Mouse (Mus musculus) monocyte, adult 2 months (primary cell): ENCODE data around the gene Mindy1.

Experiments
- DNase-seq, 2 experiments: peaks; one replicate each; pipeline ENCODE4 v3.0.0; 2022; ENCODE audit warnings: low spot score in 2 of 2, low read depth in 1 of 2

Gene Mindy1

GRCm38 (mm10) chr3:95293537-95293936 lies 12.4 kb downstream of the Mindy1 start:
- peak; percentile 65 to 85 for DNase-seq

GRCm38 (mm10) chr3:95294316-95294715 lies 13.2 kb downstream of the Mindy1 start:
- no peak for DNase-seq

DNA sequence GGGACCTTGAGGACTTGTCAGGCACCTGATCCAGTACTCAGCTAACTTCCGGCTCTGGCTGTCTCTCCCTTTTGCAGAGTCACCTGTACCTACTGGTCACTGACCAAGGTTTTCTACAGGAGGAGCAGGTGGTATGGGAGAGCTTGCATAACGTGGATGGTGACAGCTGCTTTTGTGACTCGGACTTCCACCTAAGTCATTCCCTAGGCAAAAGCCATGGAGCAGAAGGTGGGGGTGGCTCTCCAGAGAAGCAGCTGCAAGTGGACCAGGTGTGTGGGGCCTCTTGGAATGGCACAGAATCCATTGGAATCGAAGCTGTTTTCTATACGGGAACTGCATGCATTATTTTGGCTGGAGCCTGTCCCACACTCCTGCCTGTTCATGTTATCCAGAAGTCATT lies 13.6 kb downstream of the Mindy1 start:
- DNase-seq, result no peak

- DNase-seq, result no peak
Measured at GRCm38 (mm10) chr3:95295321-95296102, 14.4 kb downstream of the Mindy1 start.

DNA sequence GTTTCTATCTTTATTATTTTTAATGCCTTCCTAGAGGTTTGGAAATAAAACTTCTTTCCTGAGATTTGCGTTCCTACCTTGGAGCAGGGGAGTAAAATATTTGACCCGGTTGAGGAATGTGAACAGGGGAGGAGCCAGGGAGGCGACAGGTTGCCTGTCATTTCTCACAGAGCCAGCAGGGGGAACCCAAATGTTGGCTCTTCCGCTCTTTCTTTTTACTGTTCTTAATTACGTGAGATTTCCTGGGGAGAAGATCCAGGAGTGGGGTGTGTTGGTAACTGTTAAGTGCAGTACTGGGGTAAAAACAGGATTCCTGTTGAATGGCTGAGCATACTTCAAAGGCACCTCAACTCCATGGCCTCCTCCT lies 14.9 kb downstream of the Mindy1 start:
- no peak for DNase-seq

- DNase-seq, result no peak
Measured at GRCm38 (mm10) chr3:95298018-95298417, 16.9 kb downstream of the Mindy1 start.

GRCm38 (mm10) chr3:95301204-95301796 lies 20.2 kb downstream of the Mindy1 start:
- no peak for DNase-seq

- DNase-seq, result no peak
Measured at GRCm38 (mm10) chr3:95306244-95306643, 25.1 kb downstream of the Mindy1 start.

DNA sequence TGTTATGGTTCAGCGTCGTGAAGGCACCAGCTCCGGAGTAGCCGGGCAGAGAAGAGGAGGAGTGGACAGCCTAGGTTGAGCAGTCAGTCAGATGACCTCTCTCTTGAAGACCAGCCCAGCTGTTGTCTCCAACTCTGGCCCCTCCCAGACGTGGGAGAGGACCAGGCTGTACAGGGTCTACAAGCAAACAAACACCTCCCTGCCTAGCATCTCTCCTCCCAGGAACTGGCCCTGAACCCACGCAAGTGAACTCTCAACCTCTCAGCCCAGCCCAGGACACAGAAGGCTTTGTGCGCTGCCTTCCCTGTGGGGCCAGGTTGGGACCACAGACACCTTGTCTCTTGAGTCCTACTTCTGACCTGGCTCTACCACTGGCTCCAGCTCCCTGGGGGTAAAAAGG lies 26.0 kb downstream of the Mindy1 start, which contains the start of gene Anxa9:
Anxa9 (minus strand) TSS at position 77 of the 400 bp plus-strand sequence.
- DNase-seq, result no peak

DNA sequence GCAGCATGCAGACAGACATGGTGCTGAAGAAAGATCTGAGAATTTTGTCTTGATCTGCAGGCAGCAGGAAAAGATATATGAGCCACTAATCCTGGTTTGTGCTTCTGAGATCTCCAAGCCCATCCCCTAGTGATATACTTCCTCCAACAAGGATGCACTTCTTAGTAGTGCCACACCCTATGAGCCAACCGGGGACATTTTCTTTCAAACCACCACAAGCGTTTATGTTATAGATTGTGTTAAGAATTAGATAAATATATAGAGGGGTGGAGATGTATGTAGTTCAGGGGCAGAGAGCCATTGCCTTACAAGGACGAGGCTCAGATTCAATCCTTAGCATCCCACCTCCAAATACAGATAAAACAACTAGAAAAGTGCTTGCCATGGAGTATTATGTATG lies 29.4 kb downstream of the Mindy1 start:
- DNase-seq, result no peak

- peak in 1 of 2 experiments; percentile 36 for DNase-seq
Measured at GRCm38 (mm10) chr3:95310968-95311882, 30.1 kb downstream of the Mindy1 start.

DNA sequence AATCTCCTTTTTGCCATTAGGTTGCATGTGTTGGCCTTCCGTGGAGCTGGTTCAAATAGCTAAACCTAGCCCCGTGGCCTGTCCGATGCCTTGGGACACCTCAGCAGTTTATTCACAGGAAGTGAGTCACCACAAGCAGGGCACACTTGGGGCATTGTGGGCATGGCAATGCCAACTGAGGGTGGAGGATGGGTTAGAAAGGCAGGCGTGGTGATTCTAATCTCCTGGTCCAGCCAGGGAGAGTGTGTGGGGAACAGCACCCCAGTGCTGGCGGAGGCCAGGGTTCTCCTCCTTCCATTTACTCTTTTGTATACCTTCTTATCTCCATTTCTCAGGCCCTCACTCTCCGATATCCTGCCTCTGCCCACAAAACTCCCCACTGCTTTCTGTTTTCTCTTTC lies 31.5 kb downstream of the Mindy1 start:
- DNase-seq, result peak; percentile 57 to 78

DNA sequence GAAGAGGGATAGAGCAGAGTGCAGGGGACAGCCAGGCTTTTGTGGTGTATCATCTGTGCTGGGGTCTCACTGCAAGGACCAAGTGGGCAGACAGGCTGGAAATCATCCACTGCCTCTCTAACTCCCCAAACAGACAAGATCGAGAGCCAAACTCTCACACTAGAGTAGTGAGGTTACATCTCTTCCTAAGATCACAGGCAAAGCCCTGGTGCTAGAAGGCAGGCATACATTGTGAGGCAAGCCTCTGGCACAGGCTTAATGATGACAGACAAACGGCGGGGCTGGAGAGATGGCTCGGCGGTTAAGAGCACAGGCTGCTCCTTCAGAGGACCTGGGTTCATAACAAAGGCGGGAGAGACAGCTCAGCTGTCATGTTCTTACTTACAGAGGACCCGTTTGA lies 32.3 kb downstream of the Mindy1 start:
- no peak for DNase-seq

GRCm38 (mm10) chr3:95314075-95314474 lies 32.9 kb downstream of the Mindy1 start:
- DNase-seq, result no peak

DNA sequence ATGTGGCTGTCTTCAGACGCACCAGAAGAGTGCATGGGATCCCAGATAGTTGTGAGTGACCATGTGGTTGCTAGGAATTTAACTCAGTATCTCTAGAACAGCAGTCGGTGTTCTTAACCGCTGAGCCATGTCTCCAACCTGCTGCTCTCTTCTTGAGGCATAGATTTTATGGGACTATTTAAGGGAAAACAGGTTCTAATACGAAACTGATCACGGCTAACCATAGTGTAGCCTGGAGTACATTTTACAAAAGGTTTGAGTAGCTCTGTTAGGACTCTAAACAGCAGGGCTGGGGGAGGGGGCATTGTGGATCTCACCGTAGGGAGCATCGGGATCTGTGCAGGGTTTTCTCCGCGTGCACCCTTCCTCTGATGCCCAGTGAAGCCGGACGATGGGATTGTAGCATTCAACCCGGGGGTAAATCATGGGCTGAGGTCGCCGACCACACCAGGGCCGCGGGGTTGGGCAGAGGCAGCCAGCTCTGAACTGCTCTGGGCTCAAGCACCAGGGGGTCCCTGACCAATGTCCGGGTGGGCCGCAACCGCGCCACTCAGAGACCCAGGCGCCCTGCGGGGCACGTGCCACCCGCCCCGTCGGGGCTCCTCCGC lies 33.4 kb downstream of the Mindy1 start, which contains the start of gene Cers2:
Cers2 (plus strand) TSS at position 306 of the 608 bp plus-strand sequence.
- DNase-seq, result no peak

DNA sequence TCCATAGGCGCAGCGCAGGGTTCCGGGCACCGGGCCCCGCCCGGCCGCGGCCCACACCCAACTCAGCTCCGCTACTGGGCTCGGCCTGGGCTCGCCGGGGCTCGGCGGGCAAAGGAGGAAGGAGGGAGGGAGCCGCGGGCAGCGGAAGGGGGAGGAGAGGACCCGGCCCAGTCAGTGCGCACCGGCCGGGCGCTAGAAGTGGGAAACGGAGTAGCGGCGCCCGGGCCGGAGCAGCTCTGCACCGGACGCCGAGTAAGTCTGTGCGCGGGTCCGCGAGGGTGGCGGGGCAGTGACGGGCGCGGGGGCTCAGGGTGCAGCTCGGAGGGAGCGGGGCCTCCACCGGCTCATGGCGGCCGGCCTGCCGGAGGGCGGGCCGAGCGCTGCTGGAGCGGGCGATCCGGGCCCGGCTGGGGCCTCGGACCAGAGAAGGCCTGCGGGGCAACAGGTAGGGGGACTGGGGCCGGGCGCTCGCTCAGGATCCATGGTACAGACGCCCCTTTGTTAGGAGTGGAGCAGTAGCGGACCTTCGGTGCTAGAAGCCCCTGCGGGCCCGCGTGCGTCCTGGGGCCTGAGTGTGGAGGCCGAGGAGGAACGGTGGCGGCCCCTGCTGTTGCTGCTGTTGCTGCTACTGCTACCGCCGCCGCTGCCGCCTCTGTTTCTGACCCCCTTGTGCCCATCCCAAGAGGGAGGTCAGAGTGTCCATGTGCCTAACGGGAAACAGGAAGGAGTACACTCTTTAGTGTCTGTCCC lies 34.1 kb downstream of the Mindy1 start:
- DNase-seq, result peak; percentile 79 to 81

DNA sequence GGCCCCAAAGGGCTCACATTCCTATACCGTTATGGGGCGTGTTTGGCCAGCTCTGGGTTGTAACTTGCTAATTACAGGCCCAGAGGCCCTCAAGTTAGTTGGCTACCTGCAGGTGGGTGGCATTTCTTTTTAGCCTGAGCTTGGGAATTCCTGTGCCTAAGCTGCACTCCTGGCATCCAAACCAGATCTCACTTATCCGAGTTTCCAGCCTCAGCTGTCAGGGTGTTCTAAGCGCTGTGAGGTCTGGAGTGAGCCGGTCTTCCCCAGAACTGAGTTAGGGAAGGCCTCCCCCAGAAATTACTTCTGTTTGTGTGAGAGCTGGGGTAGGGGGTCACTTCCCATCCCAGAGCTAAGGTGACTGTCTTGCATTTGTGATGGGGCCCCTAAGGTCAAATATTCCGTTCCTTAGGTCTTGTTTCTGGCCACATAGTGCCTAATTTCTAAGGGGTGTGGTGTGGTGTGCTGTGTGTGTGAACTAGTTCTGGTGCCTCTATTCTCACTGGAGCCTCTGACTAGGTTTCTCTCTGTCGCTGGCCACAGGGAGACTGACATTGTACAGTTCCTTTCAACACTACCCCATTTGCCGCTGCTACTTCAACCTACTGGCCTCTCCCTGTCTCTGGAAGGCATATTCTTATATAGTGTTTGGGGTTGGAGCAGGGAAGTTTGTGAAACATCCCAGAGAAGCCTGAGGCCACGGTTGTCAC lies 34.9 kb downstream of the Mindy1 start:
- DNase-seq, result no peak

GRCm38 (mm10) chr3:95317414-95318080 lies 36.4 kb downstream of the Mindy1 start:
- DNase-seq, result no peak

DNA sequence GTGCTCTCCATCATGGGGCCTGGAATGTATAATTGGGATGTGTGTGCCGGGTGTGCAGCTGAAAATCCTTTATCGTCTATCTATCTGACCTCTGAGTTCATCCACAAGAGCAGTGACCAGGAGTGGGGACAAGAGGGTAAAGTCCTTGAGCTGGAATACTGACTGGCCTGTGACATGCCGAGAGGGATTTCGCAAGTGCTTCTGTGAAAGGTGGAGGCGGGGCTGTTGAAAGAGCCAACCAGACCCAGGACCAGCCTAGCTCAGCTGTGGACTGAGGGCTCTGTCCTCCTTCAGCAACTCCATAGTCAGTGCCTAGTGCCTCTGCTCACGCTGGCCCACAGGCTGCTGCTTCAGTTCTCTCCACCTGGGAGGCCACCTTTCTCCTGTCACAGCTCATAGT lies 37.4 kb downstream of the Mindy1 start:
- DNase-seq, result no peak
